Mouse (Mus musculus): ENCODE data around the gene Gjb4. TPM values are rescaled to one million over a fixed set of nuclear protein-coding genes. Genes with fewer than 3 reads are reported as not detected.

Gene Gjb4
- 0.16 TPM in 1 of 2 replicates, not detected in the other for polyA plus RNA-seq (2015; fragmentation: Nextera tagmentation; extraction: Ambion mirVana)

DNA sequence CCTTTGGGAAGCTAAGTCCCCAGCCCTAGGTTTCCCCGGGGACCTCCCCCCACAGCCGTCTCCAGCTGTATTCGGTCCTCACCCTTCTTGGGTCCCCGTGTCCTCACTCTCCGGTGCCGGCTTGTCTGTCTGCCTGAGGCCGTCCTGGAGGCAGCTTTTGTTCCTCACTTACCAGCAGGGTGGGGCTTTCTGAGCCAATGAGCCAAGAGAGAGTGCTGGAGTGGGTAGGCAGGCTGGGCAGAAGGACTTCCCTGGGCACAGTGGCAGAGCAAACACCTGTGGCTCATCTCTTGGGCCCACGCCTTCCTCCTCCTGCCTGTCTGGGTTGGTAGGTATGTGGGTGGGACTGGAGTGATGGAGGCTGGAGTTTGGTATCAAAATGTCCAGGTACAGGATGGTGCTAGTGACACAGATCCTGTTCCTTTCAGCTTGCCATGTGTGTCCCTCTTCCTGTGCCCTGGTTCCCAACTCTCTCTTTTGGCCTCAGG lies at the start of gene Gjb4:
Gene Gjb4, minus strand, starts transcription at position 131 of the 488 bp plus-strand sequence.
- Histone ChIP-seq H3K4me3 (replicated peaks) (no peak within 1 kb of the TSS), H3K27me3 (replicated peaks) (no peaks in the 10 kb centered on the region), H3K4me2 (replicated peaks) (no peak within 1 kb of the TSS), H3K9ac (no peak within 1 kb of the TSS), H3K4me1 (replicated peaks) (peaks cover 10% of the 10 kb centered on the region), H3K36me3 (no peaks in the 10 kb centered on the region), H3K27ac (no peak within 1 kb of the TSS), H3K9me3 (no peaks in the 10 kb centered on the region)
- 53% methylated on average over 8 of the region's 8 CpGs for WGBS
- ATAC-seq, result 0 out of 2 replicates have a peak, but pooled peaks have one; percentile 8

DNA sequence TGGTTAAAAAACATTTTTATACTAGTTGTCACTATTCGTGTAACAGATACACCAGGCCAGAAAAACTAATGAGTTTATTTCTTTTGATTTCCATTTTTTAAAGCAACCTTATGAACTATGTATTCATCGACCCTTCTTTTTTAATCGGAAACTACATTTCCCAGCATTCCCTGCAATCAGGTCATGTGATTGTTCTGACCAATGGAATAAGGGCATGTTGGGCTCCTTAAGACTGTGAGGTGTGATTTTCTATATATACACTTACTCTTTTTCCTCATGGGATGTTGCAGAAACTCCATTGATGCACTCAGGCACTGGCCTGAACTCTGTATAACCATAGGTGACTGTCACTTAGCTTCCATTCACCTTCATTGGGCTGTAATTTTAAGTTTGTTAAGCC lies 48.7 kb upstream of the Gjb4 start:
- H3K36me3 ChIP-seq, result no peaks in the 10 kb centered on the region
- H3K9ac ChIP-seq, result no peak overlapping the region
- H3K27ac ChIP-seq, result no peak overlapping the region
- 63% methylated on average over 3 of the region's 3 CpGs for WGBS
- H3K4me1 ChIP-seq (replicated peaks), result no peaks in the 10 kb centered on the region
- no peaks in the 10 kb centered on the region for H3K27me3 ChIP-seq (replicated peaks)
- no peaks in the 10 kb centered on the region for H3K9me3 ChIP-seq
- no peak overlapping the region for H3K4me2 ChIP-seq (replicated peaks)
- ATAC-seq, result no peak
- no peak overlapping the region for H3K4me3 ChIP-seq (replicated peaks)

DNA sequence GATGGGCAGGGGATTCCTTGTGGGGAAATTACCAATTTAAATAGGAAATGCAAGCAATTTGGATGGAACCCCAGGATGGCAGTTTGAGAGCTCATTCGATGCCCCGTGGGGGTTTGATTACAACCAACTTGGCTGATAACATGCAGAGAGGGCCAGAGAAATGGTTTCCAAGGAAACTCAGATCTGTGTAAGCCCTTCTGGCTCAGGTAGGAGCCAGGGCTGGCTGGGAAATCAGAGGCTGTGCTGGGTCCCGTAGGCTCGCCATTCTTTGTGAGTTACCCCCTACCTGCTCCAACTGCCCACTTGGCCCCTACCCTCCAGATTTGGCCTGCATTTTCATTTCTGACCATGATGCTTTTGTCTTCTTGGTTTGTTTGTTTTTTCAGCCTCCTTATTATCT lies 48.3 kb upstream of the Gjb4 start:
- no peaks in the 10 kb centered on the region for H3K9me3 ChIP-seq
- no peak overlapping the region for H3K4me2 ChIP-seq (replicated peaks)
- no peak overlapping the region for H3K9ac ChIP-seq
- H3K4me3 ChIP-seq (replicated peaks), result no peak overlapping the region
- 88% methylated on average over 4 of the region's 4 CpGs for WGBS
- no peaks in the 10 kb centered on the region for H3K27me3 ChIP-seq (replicated peaks)
- ATAC-seq, result no peak
- H3K27ac ChIP-seq, result no peak overlapping the region
- no peaks in the 10 kb centered on the region for H3K4me1 ChIP-seq (replicated peaks)
- H3K36me3 ChIP-seq, result no peaks in the 10 kb centered on the region

DNA sequence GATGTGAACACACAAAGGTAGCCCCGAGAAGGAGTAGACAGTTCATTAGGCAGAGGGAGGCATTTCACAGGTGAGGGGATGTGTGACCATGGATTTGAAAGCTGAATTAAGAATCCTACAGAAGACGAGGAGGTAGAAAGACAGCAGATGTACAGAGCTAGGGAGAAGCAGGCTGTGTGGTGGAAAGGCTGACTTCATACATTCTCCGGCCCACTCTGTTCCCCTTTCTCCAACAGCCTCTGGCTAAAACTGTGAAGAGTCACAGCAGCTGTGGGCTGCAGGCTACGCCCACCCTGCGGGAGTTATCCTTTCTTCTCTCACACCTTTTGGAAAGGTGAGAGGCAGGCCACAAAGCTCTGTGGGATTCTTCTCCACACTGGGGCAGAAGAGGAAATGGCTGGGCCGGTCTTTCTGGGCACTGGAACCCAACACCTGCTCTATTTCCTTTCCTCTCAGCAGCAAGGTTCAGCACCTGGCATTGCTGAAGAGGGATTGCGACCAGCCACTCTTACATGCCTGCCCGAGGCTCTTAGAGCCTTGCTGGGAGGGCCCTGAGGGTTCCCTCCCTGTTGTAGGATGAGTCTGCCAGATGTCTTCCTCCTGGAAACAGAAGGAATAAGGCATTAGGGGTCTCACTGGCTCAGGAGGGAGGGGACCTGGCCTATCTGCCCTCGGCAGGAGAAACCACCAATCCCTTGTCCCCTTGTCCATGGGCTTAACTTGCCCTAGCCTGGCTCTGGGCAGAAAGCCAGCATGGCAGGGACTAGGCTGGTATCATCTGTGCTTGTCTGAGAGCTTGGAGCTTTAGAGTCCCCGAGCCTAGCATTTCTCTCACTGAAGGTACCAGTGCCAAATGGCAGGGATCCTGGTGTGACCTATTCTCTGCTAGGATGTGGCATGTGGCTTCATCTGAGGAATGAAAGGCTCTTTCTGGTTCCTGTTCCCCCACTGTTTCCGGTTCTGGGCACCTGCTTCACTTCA lies 46.6 kb upstream of the Gjb4 start:
- H3K4me2 ChIP-seq (replicated peaks), result no peak overlapping the region
- H3K36me3 ChIP-seq, result no peaks in the 10 kb centered on the region
- no peak for ATAC-seq
- no peaks in the 10 kb centered on the region for H3K4me1 ChIP-seq (replicated peaks)
- no peaks in the 10 kb centered on the region for H3K9me3 ChIP-seq
- H3K27ac ChIP-seq, result no peak overlapping the region
- 61% methylated on average over 11 of the region's 11 CpGs for WGBS
- H3K27me3 ChIP-seq (replicated peaks), result no peaks in the 10 kb centered on the region
- H3K9ac ChIP-seq, result no peak overlapping the region
- H3K4me3 ChIP-seq (replicated peaks), result no peak overlapping the region

DNA sequence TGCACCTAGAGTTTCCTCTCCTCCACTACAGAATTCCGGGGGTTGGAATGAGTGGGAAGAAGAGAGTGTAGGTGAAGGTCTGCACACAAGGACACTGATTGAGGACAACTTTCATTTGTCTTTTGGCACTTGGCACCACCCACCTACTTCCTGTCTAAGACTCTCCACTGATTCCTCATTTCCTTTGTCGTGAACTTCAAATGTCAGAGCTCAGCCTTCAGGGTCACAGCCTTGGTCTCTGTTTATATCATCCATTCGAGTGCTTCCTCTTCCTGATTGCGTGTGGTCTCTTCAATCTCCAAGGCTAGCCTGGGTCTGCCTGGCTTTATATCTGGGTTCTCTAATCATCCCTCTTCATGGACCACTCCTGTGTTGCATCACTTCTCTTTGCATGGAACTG lies 41.7 kb upstream of the Gjb4 start:
- Histone ChIP-seq H3K4me2 (replicated peaks) (no peak overlapping the region), H3K27me3 (replicated peaks) (no peaks in the 10 kb centered on the region), H3K4me3 (replicated peaks) (no peak overlapping the region), H3K9ac (no peak overlapping the region), H3K4me1 (replicated peaks) (no peaks in the 10 kb centered on the region), H3K36me3 (no peaks in the 10 kb centered on the region), H3K27ac (no peak overlapping the region), H3K9me3 (no peaks in the 10 kb centered on the region)
- ATAC-seq, result no peak
- WGBS, result 48% methylated on average over 4 of the region's 4 CpGs

DNA sequence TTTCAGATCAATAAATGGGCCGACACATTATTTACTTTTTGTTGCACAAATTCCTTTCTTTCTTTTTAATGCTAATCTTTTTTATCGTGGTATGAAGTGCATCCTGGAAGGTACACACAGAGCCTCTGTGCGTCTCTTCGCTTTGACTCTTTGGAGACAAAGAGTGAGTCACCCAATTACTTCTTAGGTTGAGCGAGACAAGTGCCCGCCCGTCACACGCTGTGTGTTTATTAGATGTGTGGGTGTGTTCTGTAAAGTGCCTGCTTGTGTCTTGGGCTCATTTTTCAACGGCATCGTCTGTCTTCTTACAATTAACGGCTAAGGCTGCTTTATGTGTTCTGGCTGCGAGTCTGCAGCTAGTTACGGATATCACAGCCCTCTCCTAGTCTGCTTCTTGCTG lies 35.8 kb upstream of the Gjb4 start:
- Histone ChIP-seq H3K9me3 (no peaks in the 10 kb centered on the region), H3K4me3 (replicated peaks) (no peak overlapping the region), H3K4me1 (replicated peaks) (no peaks in the 10 kb centered on the region), H3K27ac (no peak overlapping the region), H3K9ac (no peak overlapping the region), H3K27me3 (replicated peaks) (no peaks in the 10 kb centered on the region), H3K36me3 (no peaks in the 10 kb centered on the region), H3K4me2 (replicated peaks) (0 out of 2 replicates have a peak overlapping the region, but pooled peaks have one; percentile 2)
- no peak for ATAC-seq
- WGBS, result 19% methylated on average over 13 of the region's 13 CpGs

DNA sequence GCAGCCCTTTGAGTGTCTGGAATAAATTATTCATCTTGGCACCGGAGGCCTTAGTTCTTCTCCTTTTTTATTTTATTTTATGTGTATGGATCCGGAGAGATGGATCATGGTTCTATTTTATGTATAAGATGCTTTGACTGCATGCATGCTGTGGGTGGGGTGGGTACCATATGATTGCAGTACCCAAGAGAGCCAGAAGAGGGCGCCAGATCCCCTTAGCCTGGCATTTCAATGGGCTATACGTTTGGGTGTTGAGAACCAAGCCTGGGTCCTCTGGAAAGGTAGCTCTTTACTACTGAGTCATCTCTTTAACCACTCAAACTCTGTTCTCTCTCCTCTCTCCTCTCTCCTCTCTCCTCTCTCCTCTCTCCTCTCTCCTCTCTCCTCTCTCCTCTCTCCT lies 23.5 kb upstream of the Gjb4 start:
- Histone ChIP-seq H3K9ac (no peak overlapping the region), H3K4me2 (replicated peaks) (no peak overlapping the region), H3K27me3 (replicated peaks) (no peaks in the 10 kb centered on the region), H3K36me3 (no peaks in the 10 kb centered on the region), H3K27ac (no peak overlapping the region), H3K4me1 (replicated peaks) (peaks cover 5% of the 10 kb centered on the region), H3K4me3 (replicated peaks) (no peak overlapping the region), H3K9me3 (no peaks in the 10 kb centered on the region)
- no peak for ATAC-seq
- 31% methylated on average over 4 of the region's 4 CpGs for WGBS

DNA sequence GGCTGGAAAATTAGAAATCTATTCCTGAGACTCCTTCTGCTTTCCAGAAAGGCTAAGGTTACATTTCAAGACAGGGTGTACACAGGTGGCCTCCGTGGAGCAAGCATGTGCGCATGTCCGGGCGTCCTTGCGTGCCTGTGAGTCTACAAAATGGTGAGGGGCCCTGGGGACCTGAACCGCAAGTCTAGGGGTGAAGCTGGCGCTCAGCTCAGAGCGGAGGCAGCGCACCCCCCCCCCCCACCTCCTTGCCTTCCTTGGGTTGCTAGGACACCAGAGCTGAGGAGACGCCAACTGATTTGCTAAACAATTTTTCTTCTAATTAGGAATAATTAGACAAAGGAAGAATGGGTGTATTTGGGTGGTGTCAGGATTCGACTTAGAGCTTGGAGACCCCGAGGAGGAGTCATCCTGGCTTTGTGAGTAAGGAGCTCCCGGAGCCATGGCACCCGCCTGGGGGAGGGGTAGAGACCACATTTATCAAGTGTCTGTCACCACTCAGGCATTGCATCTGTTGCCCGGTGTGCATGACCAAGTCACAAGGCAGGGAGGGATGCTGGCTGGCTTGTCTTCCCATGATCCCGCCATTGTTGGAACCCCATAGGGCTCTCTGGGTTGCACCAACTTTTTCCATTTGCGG lies 21.8 kb upstream of the Gjb4 start:
- H3K9ac ChIP-seq, result no peak overlapping the region
- H3K4me2 ChIP-seq (replicated peaks), result no peak overlapping the region
- no peak overlapping the region for H3K27ac ChIP-seq
- ATAC-seq, result no peak
- no peaks in the 10 kb centered on the region for H3K36me3 ChIP-seq
- peaks cover 5% of the 10 kb centered on the region for H3K4me1 ChIP-seq (replicated peaks)
- no peaks in the 10 kb centered on the region for H3K9me3 ChIP-seq
- H3K4me3 ChIP-seq (replicated peaks), result no peak overlapping the region
- H3K27me3 ChIP-seq (replicated peaks), result no peaks in the 10 kb centered on the region
- WGBS, result 89% methylated on average over 17 of the region's 17 CpGs

DNA sequence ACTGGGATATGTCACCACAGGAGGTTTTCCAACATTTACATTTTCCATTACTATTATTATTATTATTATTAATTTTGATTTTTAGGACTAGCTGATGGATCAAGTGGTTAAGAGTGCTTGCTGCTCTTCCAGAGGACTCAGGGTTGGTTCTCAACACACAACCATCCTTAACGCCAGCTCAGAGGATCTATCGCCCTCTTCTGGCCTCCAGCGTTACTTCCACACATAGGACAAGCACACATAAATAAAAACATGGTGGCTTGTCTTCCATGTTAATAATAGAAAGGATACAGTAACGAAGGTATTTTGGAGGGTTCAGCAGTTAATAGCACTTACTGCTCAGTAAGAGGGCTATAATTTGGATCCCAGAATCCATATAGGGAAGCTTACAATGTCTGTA lies 20.8 kb upstream of the Gjb4 start:
- no peak for ATAC-seq
- no peak overlapping the region for H3K27ac ChIP-seq
- no peaks in the 10 kb centered on the region for H3K27me3 ChIP-seq (replicated peaks)
- peaks cover 5% of the 10 kb centered on the region for H3K4me1 ChIP-seq (replicated peaks)
- no peaks in the 10 kb centered on the region for H3K36me3 ChIP-seq
- H3K9ac ChIP-seq, result no peak overlapping the region
- H3K4me2 ChIP-seq (replicated peaks), result no peak overlapping the region
- H3K9me3 ChIP-seq, result no peaks in the 10 kb centered on the region
- 85% methylated on average over 4 of the region's 4 CpGs for WGBS
- H3K4me3 ChIP-seq (replicated peaks), result no peak overlapping the region

DNA sequence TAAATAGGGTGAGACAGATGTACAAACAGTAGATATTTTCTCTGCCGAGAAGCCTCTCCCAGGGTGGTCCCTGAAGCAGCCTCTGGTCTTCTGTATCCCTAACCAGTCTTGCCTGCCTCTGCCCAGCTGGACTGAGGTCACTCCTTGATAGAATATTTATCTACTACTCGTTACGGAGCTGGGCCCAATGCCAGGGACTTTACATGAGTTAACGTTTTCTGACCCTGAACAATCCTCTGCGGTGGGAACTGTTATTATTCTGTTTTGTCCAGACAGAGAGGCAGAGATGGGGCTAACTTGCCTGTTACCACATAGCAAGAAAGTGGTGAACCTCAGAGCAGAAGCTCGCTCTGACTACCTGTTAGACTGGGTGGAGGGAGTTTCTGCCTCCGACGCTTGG lies 19.6 kb upstream of the Gjb4 start:
- H3K27me3 ChIP-seq (replicated peaks), result no peaks in the 10 kb centered on the region
- H3K4me3 ChIP-seq (replicated peaks), result no peak overlapping the region
- no peak overlapping the region for H3K27ac ChIP-seq
- no peaks in the 10 kb centered on the region for H3K9me3 ChIP-seq
- H3K9ac ChIP-seq, result no peak overlapping the region
- ATAC-seq, result 0 out of 2 replicates have a peak, but pooled peaks have one; percentile 16
- 32% methylated on average over 8 of the region's 8 CpGs for WGBS
- no peaks in the 10 kb centered on the region for H3K36me3 ChIP-seq
- peaks cover 7% of the 10 kb centered on the region for H3K4me1 ChIP-seq (replicated peaks)
- H3K4me2 ChIP-seq (replicated peaks), result no peak overlapping the region

DNA sequence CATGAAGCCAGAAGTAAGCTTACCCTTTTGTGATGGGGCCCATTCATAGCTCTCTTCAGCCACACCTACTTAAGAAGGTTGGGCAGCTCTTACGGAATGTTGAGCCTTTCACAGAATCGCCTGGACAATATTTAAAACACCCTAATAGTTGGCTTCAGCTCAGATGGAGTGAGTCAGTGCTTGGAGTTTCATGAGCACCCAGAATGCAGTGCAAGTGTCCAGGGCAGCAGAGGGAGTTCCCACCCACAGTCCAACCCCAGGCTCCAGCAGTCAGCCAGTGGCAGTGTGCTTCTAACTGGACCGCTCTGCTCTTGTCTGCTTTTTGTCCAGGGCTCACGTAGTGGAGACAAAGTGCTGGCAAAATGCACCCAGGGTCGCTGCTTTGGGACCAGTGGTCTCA lies 17.7 kb upstream of the Gjb4 start:
- Histone ChIP-seq H3K9ac (no peak overlapping the region), H3K27ac (no peak overlapping the region), H3K4me3 (replicated peaks) (no peak overlapping the region), H3K36me3 (no peaks in the 10 kb centered on the region), H3K9me3 (no peaks in the 10 kb centered on the region), H3K27me3 (replicated peaks) (no peaks in the 10 kb centered on the region), H3K4me1 (replicated peaks) (peaks cover 8% of the 10 kb centered on the region), H3K4me2 (replicated peaks) (no peak overlapping the region)
- 59% methylated on average over 5 of the region's 5 CpGs for WGBS
- ATAC-seq, result no peak; the same call in 1 of the 2 replicates

DNA sequence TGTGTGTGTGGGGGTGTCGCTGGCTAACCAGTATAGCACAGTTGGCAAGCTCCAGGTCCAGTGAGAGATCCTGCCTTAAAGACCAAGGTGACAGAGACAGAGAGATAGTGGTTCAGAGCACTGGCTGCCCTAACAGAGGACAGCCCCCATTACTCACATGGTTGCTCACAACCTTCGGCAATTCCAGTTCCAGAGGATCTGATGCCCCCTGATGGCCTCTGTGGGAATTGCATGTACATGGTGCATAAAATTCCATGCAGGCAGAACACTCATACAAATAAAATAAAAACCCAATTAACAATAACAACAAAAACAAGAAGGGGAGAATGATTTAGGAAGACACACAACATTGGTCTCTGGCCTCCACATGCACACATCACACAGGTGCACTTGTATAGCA lies 16.6 kb upstream of the Gjb4 start:
- no peaks in the 10 kb centered on the region for H3K27me3 ChIP-seq (replicated peaks)
- no peak overlapping the region for H3K4me2 ChIP-seq (replicated peaks)
- H3K27ac ChIP-seq, result no peak overlapping the region
- peaks cover 8% of the 10 kb centered on the region for H3K4me1 ChIP-seq (replicated peaks)
- WGBS, result 62% methylated on average over 2 of the region's 2 CpGs
- no peaks in the 10 kb centered on the region for H3K9me3 ChIP-seq
- H3K36me3 ChIP-seq, result no peaks in the 10 kb centered on the region
- ATAC-seq, result no peak
- no peak overlapping the region for H3K9ac ChIP-seq
- H3K4me3 ChIP-seq (replicated peaks), result no peak overlapping the region

Data from intestine, embryonic 15.5 days (tissue).